Mouse (Mus musculus) ES-Bruce4 (cell line): ENCODE measurements around the gene Hddc3.

Source experiments
- CTCF ChIP-seq: IDR thresholded peaks from one replicate; pipeline ENCODE4 v1.8.1; 2011; ENCODE audit warnings: low read depth, low read length
- EP300 ChIP-seq: IDR thresholded peaks from 2 replicates; pipeline ENCODE4 v1.6.1; 2011; ENCODE audit warnings: low read depth, low read length; ENCODE audit not compliant: insufficient read depth
- POLR2A ChIP-seq: IDR thresholded peaks from one replicate; pipeline ENCODE4 v1.8.1; 2011; ENCODE audit warnings: low read length; ENCODE audit not compliant: insufficient read depth

DNA sequence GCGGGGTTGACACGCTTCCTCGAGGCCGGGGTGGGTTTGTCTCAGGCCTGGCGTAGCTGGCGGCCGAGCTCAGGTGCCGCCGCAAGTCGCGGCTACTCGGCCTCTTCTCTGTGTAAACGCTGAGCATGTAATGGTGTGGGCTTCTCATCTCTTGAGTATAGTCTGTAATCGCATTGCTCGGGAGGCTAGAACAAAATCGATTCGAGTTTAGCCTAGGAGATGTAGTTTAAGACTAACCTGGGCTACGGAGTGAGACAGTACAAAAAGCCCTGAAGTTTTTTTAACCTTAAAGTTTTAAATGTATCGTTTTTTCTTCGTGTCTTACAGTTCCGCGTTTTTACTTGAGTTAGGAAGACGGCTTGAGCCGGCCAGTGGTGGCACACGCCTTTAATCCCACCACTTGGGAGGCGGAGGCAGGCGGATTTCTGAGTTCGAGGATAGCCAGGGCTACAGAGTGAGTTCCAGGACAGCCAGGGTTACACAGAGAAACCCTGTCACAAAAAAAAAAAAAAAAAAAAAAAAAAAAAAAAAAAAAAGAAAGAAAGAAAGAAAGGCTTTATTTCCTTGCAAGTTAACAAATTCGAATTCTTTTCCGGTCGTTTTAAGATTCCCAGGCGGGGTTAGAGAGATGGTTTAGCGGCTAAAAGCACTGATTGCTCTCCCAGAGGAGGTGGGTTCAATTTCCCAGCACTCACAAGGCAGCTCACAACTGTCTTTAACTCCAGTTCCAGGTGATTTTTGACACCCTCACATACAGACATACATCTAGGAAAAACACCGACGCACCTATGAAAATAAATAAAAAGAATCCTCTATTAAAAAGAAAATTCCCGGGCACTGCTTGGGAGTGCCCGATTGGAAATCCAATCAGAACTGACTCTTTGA is 47.9 kb upstream of the Hddc3 start:
- TF ChIP-seq CTCF (no peak), EP300 (no peak), POLR2A (no peak)
